Mouse (Mus musculus): Measurements from ENCODE around the gene Eif2d.

DNA sequence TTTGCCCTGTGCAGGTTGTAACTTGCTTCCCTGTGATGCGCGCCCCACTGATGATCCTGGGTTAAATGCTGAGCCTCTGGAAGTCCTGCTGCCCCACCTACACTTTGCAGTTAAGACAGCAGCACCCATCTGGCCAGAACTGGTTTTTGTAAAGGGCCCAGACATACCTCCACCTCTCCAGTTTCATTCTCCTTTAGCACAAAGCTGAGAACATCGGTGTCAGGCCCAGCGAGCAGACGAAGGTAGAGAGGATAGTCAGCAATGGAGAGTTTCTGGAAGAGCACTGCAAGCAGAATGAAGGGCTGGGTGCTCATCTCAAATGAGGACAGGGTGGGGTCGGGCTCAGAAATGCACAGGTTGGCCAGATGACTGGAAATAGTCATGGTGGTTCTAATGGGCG lies 27.4 kb downstream of the Eif2d start:
- TF ChIP-seq CTCF (IDR thresholded peaks at IDR 0.05; ENCODE audit: control insufficient read depth, insufficient read depth, insufficient read length) (no peak), USF1 (IDR thresholded peaks at IDR 0.05; ENCODE audit: low read depth) (no peak), FOSL1 (IDR thresholded peaks at IDR 0.05; ENCODE audit: insufficient read depth, low read length, poor library complexity, severe bottlenecking) (no peak), MYOG (IDR thresholded peaks at IDR 0.05; ENCODE audit: control insufficient read depth, extremely low read depth, insufficient read length) (no peak), MAX (IDR thresholded peaks at IDR 0.05) (no peak), CEBPB (IDR thresholded peaks at IDR 0.05; ENCODE audit: low read depth) (no peak), MYOD1 (IDR thresholded peaks at IDR 0.05; ENCODE audit: control insufficient read depth, insufficient read length, low read depth) (no peak)

All from C2C12 (cell line).